Mouse (Mus musculus) neutrophil, adult 5-6 weeks (primary cell): ENCODE data around the gene Magi2. TPM values are rescaled to one million over a fixed set of nuclear protein-coding genes. Genes with fewer than 3 reads are reported as not detected.

Experiments
- ATAC-seq: fragments of 151-379, 151-347 bp; 2 replicates; pipeline ENCODE4 v1.8.0; 2017; ENCODE audit warnings: mild to moderate bottlenecking, moderate TSS enrichment; ENCODE audit not compliant: insufficient number of reproducible peaks, poor library complexity, low FRiP score, severe bottlenecking; ENCODE audit errors: extremely low read depth
- total RNA-seq: library from RNA; stranded (forward); fragments of 200-1000 nt; gene quantifications from 2 replicates; pipeline ENCODE4 v1.2.3, GENCODE M21; 2017

Magi2 gene
- total RNA-seq, 1 experiment from 2014 or later = 0.58 TPM

DNA sequence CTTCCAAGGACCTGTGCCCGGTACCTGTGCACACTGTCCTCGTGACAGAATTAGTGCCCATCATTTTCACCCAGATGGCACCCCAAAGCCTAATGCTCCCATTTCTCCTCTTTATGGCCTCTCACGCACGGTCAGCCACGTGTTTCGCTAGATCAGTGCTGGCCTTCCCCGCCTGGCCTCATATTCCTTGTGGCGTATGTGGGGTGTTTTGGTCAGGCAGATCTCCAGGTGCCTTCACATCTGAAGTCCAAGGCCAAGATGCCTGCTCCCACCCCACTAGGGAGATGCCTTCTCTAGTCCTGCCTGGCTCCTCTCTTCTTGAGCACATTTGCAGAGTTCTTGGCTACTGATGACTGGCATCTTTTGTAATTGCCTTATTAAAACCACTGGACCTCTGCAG, 1515.1 kb downstream of the Magi2 start:
- no peak for ATAC-seq

- no peak for ATAC-seq
Observed at GRCm38 (mm10) chr5:20748142-20748541, 1521.3 kb downstream of the Magi2 start.

DNA sequence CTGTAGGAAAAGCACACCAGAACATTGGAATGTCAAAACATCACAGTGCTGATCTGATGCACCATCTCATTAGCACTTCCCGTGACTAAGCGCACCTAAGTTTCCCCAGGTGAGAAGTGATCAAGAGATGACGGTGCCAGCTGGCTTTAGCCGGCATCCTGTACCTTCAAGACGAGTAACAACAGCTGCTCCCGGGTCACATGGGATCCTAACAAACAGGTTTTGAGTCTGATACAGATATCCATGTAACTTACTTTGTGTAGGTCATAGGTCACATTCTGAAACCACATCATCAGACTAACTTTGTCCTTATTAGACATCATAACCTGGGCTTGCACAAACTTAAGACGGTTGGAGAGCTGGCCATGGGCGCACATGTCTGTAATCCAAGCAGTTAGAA, 1522.0 kb downstream of the Magi2 start:
- ATAC-seq = no peak

- ATAC-seq = no peak
Observed at GRCm38 (mm10) chr5:20749535-20749934, 1522.7 kb downstream of the Magi2 start.

DNA sequence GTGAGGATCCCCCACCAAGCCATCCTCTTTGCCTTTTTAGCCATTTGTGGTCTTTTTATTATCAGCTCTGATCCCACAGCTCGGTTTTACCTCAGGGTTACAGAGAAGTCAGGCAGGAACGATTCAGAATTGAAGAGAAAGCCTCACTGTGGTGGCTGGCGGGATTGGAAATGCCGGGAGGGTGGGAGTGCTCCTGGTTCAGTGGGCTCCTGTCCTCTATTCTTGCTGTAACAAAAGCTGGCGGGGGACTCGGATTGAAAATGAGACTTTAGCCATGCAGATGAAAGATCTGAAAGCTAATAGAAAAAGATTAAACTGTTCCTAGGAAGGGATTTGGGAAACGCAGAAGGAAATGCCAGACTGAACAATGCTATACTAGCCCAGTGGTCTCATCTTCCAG, 1524.2 kb downstream of the Magi2 start:
- no peak for ATAC-seq

DNA sequence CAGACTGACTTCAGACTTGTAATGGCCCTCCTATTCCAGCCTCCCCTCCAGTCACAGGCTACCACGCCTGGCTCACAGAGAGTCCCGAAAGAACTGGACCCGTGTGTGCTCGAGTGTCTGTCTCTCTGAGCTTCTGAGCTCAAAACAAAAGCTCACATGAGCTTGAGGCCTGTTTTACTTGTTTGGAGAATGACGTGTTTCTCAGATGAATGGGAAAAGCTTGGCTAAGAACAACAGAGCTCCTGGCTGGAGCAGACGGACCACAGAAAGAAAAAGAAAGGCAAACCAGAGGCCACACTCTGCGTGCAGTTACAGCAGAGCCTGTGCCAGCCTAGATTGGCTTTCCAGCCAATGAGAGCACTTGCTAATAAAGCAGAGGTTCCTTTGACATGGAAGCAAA, 1524.9 kb downstream of the Magi2 start:
- no peak for ATAC-seq

DNA sequence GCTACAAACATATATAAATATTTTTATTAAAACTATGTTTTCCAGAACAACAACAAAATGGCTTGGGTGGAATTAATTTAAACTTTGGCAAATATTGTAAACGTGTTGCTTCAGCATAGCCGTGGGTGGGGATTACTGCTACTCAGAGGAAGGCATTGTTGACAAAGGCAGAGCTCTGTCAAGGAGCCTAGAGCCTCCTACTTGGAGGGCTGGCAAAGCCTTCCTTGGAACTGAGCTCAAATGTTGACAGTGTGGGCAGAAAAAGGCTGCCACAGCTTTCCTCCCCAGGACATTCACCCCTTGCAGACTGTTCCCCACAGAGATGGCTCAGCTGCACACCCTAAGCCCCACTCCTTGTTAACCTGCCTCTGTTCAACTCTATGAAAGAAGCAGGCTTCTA, 1526.3 kb downstream of the Magi2 start:
- no peak for ATAC-seq

- no peak for ATAC-seq
Observed at GRCm38 (mm10) chr5:20753963-20754362, 1527.1 kb downstream of the Magi2 start.
